Mouse (Mus musculus) hindbrain, embryonic 10.5 days (tissue): ENCODE results near the gene Tm4sf5. TPM values are rescaled to one million over a fixed set of nuclear protein-coding genes. Genes with fewer than 3 reads are reported as not detected.

Experiments
- DNase-seq: peaks from one replicate; pipeline ENCODE4 v3.0.0-alpha.2; 2017; ENCODE audit warnings: low spot score
- H3K27ac ChIP-seq: fragments of 300-500 bp; sonication (generic); 2 replicates; pipeline ENCODE4 v1.5.1; 2016; ENCODE audit warnings: mild to moderate bottlenecking, moderate library complexity
- H3K27me3 ChIP-seq: fragments of 300-500 bp; sonication (generic); 2 replicates; pipeline ENCODE4 v1.6.1; 2016; ENCODE audit warnings: mild to moderate bottlenecking; ENCODE audit not compliant: poor library complexity, insufficient read depth, severe bottlenecking
- H3K36me3 ChIP-seq: fragments of 300-500 bp; sonication (generic); 2 replicates; pipeline ENCODE4 v1.6.1; 2016; ENCODE audit warnings: mild to moderate bottlenecking, moderate library complexity
- H3K4me1 ChIP-seq: fragments of 300-500 bp; sonication (generic); replicated peaks from 2 replicates; pipeline ENCODE4 v1.6.1; 2016; ENCODE audit warnings: mild to moderate bottlenecking
- H3K4me3 ChIP-seq: fragments of 300-500 bp; sonication (generic); 2 replicates; pipeline ENCODE4 v1.5.1; 2016; ENCODE audit warnings: mild to moderate bottlenecking, moderate library complexity
- H3K9me3 ChIP-seq: fragments of 300-500 bp; sonication (generic); 2 replicates; pipeline ENCODE4 v1.6.1; 2016; ENCODE audit warnings: mild to moderate bottlenecking, moderate library complexity
- whole genome bisulfite sequencing: fragments of 180-500 bp; shearing (Covaris S2); methylation state at CpG from one replicate; pipeline ENCODE4 v1.1.7; 2016; 5-methylcytosine and 5-hydroxymethylcytosine counted together
- polyA plus RNA-seq: library from polyadenylated mRNA; unstranded; fragments of >200 nt; fragmentation: Nextera tagmentation; extraction: Ambion mirVana; gene quantifications from 2 replicates; pipeline ENCODE4 v1.2.1, GENCODE M21; 2016

Tm4sf5 gene
- polyA plus RNA-seq, 1 experiment from 2014 or later: 0.52 TPM

DNA sequence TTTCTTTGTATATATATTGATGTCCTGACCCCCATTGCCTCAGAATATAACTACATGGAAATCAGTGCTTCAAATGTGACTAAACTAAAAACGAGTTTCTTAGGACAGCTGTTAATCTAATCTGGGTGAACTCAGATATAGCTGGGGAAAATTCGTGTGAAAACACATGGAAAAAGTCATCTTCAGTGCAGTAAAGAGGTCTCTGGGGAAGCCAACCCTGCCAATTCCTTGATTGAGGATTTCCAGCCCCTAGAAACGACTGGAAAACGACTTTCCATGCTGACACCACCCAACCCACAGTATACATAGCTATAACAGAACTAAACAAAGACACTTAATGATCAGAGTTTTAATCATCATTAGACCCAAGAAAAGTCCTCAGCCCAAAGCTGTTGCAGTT lies 17.2 kb upstream of the Tm4sf5 start:
- WGBS: 63% methylated on average over 4 of the region's 4 CpGs
- H3K27me3 ChIP-seq: no peaks in the 10 kb centered on the region
- H3K9me3 ChIP-seq: no peaks in the 10 kb centered on the region
- no peaks in the 10 kb centered on the region for H3K36me3 ChIP-seq
- H3K4me3 ChIP-seq: no peak overlapping the region
- no peak overlapping the region for H3K27ac ChIP-seq
- no peak for DNase-seq
- peaks cover 2% of the 10 kb centered on the region; the same call in 1 of the 2 replicates for H3K4me1 ChIP-seq

DNA sequence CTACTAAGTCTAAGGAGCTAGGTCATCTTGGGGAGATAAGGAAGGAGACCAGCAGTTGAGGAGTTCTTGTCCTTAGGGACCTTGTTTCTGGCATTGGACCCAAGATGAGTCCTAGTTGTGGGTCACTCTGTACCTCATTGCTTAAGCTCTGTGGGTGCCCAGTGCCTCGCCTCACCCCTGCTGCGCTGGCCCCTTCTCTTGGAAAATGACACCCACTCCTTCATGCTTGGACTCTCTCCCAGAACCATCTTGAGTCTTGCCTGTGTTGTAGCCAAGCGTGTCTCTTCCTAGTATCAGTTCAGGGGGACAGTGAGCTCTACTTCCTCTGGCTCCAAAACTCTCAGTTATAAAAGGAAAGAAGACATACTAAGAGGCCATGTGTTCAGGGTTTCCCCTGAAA lies 15.9 kb upstream of the Tm4sf5 start:
- Histone ChIP-seq H3K27ac (no peak overlapping the region), H3K9me3 (no peaks in the 10 kb centered on the region), H3K4me1 (no peaks in the 10 kb centered on the region), H3K4me3 (no peak overlapping the region), H3K36me3 (no peaks in the 10 kb centered on the region), H3K27me3 (no peaks in the 10 kb centered on the region)
- no peak for DNase-seq
- WGBS: 91% methylated on average over 3 of the region's 3 CpGs

- no peaks in the 10 kb centered on the region for H3K9me3 ChIP-seq
- H3K4me1 ChIP-seq: no peaks in the 10 kb centered on the region
- no peak overlapping the region for H3K27ac ChIP-seq
- H3K4me3 ChIP-seq: no peak overlapping the region
- no peaks in the 10 kb centered on the region for H3K36me3 ChIP-seq
- no peak for DNase-seq
- 88% methylated on average over 6 of the region's 6 CpGs for WGBS
- no peaks in the 10 kb centered on the region for H3K27me3 ChIP-seq
Observed at GRCm38 (mm10) chr11:70489684-70490083, 15.4 kb upstream of the Tm4sf5 start.

- Histone ChIP-seq H3K4me1 (no peaks in the 10 kb centered on the region), H3K36me3 (no peaks in the 10 kb centered on the region), H3K9me3 (no peaks in the 10 kb centered on the region), H3K4me3 (no peak overlapping the region), H3K27ac (no peak overlapping the region), H3K27me3 (no peaks in the 10 kb centered on the region)
- 77% methylated on average over 14 of the region's 14 CpGs for WGBS
- no peak for DNase-seq
Observed at GRCm38 (mm10) chr11:70499566-70500475, 5.2 kb upstream of the Tm4sf5 start.

GRCm38 (mm10) chr11:70500476-70500812 lies 4.6 kb upstream of the Tm4sf5 start:
- DNase-seq: no peak
- WGBS: 91% methylated on average over 1 of the region's 1 CpGs
- peaks cover 6% of the 10 kb centered on the region; the same call in 1 of the 2 replicates for H3K27me3 ChIP-seq
- no peaks in the 10 kb centered on the region for H3K4me1 ChIP-seq
- no peak overlapping the region for H3K4me3 ChIP-seq
- H3K9me3 ChIP-seq: no peaks in the 10 kb centered on the region
- H3K27ac ChIP-seq: no peak overlapping the region
- H3K36me3 ChIP-seq: no peaks in the 10 kb centered on the region

DNA sequence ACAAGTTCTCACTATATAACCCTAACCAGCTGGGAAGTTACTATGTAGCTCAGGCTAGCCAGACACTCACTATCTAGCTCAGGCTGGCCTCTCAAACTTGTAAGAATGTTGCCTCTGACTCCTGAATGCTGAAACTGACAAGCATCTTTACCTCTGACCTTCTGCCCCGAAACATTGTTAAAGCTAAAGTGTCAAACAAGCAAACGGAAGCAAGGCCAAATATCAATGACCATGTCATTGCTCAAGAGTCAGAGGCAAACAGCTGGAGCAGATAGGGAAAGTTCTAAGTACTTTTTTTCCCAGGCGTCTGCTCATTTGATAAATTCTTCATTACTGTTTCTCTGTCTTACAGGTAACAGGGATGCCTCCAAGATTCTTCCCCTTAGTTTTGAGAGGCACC lies 3.0 kb upstream of the Tm4sf5 start:
- H3K36me3 ChIP-seq: no peaks in the 10 kb centered on the region
- H3K4me1 ChIP-seq: no peaks in the 10 kb centered on the region
- peaks cover 8% of the 10 kb centered on the region; the same call in 1 of the 2 replicates for H3K27me3 ChIP-seq
- WGBS: 79% methylated on average over 3 of the region's 3 CpGs
- no peaks in the 10 kb centered on the region for H3K9me3 ChIP-seq
- no peak overlapping the region for H3K4me3 ChIP-seq
- DNase-seq: no peak
- no peak overlapping the region for H3K27ac ChIP-seq

- Histone ChIP-seq H3K27ac (no peak overlapping the region), H3K4me1 (peaks cover 14% of the 10 kb centered on the region), H3K27me3 (peaks cover 30% of the 10 kb centered on the region), H3K36me3 (no peaks in the 10 kb centered on the region), H3K9me3 (no peaks in the 10 kb centered on the region), H3K4me3 (no peak overlapping the region)
- 28% methylated on average over 4 of the region's 4 CpGs for WGBS
- peak; percentile 55 for DNase-seq
Observed at GRCm38 (mm10) chr11:70506385-70506784, 1.3 kb downstream of the Tm4sf5 start.

DNA sequence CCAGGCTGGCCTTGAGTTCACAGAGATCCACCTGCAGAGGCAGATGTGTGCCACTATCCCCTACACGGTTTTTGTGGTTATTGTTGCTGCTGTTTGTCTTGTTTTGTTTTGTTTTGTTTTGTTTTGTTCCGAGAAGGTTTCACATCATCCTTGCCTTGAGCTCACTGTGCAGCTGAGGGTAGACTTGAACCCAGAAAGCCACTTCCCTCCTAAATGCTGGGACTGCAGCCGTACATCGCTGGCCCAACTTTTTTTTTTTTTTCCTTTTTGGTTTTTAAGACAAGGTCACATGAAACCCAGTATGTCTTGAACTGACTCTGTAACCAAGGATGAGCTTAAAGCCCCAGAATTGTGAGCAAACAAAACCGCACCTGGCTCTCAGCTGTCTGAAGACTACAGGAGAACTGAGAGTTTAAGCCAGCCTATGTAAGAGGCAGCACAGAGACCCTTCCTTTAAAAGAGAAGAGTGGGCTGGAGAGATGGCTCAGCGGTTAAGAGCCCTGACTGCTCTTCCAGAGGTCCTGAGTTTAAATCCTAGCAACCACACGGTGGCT lies 2.0 kb downstream of the Tm4sf5 start:
- H3K4me3 ChIP-seq: no peak overlapping the region
- no peak overlapping the region for H3K27ac ChIP-seq
- no peaks in the 10 kb centered on the region for H3K36me3 ChIP-seq
- peaks cover 14% of the 10 kb centered on the region for H3K4me1 ChIP-seq
- 74% methylated on average over 7 of the region's 7 CpGs for WGBS
- H3K27me3 ChIP-seq: peaks cover 30% of the 10 kb centered on the region
- DNase-seq: no peak
- no peaks in the 10 kb centered on the region for H3K9me3 ChIP-seq

- no peaks in the 10 kb centered on the region for H3K36me3 ChIP-seq
- DNase-seq: peak; percentile 55
- no peak overlapping the region for H3K27ac ChIP-seq
- peak overlapping the region; percentile 28 for H3K4me3 ChIP-seq
- H3K9me3 ChIP-seq: no peaks in the 10 kb centered on the region
- WGBS: 9% methylated on average over 19 of the region's 19 CpGs
- H3K4me1 ChIP-seq: peaks cover 26% of the 10 kb centered on the region
- peaks cover 32% of the 10 kb centered on the region for H3K27me3 ChIP-seq
Observed at GRCm38 (mm10) chr11:70509753-70510564, 4.9 kb downstream of the Tm4sf5 start.

DNA sequence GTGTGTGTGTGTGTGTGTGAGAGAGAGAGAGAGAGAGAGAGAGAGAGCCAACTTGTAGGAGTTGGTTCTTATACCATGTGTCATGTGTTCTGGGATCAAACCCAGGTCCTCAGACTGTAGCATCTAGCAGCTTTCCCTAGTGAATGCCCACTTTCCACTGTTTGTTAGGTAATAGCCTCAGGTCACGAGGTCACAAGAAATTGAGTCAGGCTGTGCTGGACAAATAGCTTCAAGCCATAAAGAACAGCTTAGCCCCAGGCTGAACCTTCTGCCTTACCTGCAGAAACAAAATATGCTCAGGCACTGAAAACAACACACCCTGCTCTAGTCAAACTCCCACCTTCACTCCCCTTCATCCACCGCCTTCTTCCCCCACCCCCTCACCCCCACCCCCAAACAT lies 6.2 kb downstream of the Tm4sf5 start:
- Histone ChIP-seq H3K27me3 (peaks cover 24% of the 10 kb centered on the region; the same call in 1 of the 2 replicates), H3K9me3 (no peaks in the 10 kb centered on the region), H3K36me3 (no peaks in the 10 kb centered on the region), H3K4me1 (peaks cover 26% of the 10 kb centered on the region), H3K4me3 (no peak overlapping the region), H3K27ac (no peak overlapping the region)
- DNase-seq: no peak
- 74% methylated on average over 2 of the region's 2 CpGs for WGBS

DNA sequence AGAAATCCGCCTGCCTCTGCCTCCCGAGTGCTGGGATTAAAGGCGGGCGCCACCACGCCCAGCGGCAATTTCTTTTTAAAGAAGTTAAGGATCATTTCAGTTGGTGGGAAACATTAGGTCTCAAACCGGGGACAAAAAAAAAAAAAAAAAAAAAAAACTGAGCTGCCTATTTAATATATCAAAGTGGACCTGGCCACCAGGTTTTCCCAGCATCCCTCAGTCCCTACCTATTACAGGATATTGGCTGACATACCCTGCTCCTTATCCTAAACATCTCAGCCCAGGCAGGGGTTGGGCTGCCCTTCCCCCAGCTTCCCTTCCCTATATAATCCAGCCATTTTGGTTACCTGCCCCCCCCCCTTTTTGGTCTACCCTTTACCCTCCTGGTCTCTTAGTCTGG lies 6.8 kb downstream of the Tm4sf5 start:
- Histone ChIP-seq H3K36me3 (no peaks in the 10 kb centered on the region), H3K4me3 (no peak overlapping the region), H3K27ac (no peak overlapping the region), H3K9me3 (no peaks in the 10 kb centered on the region), H3K27me3 (peaks cover 24% of the 10 kb centered on the region; the same call in 1 of the 2 replicates), H3K4me1 (peaks cover 26% of the 10 kb centered on the region)
- no peak for DNase-seq
- WGBS: 85% methylated on average over 7 of the region's 7 CpGs

DNA sequence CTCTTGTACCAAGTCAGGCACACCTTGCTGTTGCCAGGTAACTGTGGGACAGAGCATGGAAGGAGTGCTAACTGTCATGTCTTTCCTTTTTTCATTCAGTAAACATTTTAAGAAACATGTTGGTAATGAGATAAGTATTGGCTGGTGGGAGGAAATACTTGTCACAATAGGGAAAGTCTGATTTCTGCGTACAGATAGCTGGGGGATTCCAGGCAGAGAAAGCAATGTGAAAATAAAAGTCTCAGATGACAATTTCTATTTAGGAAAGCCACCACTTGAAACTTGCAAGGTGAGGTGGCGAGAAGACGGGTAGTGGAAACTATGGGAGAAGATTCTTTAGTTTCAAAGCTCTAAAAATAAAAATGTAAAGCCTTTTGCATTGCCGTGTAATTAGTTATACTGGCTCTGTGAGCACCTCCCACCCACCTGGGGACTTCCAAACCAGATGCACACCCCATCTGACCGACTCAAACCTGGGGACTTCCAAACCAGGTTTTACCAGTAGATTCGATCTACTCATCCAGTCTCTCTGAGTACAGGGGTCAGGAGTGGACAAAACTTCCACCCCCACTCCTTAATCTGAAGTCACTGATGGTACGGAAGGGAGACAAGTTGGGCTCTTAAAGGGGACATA lies 7.8 kb downstream of the Tm4sf5 start:
- WGBS: 78% methylated on average over 7 of the region's 7 CpGs

More for the DNA sequence above, 7.8 kb downstream of the Tm4sf5 start:
- Histone ChIP-seq H3K27ac (no peak overlapping the region), H3K36me3 (no peaks in the 10 kb centered on the region), H3K9me3 (no peaks in the 10 kb centered on the region), H3K4me1 (peaks cover 26% of the 10 kb centered on the region), H3K4me3 (no peak overlapping the region), H3K27me3 (peaks cover 24% of the 10 kb centered on the region; the same call in 1 of the 2 replicates)
- no peak for DNase-seq
